Comparison of ENCODE assay signal across 10 mouse cellular contexts in the genomic region with DNA sequence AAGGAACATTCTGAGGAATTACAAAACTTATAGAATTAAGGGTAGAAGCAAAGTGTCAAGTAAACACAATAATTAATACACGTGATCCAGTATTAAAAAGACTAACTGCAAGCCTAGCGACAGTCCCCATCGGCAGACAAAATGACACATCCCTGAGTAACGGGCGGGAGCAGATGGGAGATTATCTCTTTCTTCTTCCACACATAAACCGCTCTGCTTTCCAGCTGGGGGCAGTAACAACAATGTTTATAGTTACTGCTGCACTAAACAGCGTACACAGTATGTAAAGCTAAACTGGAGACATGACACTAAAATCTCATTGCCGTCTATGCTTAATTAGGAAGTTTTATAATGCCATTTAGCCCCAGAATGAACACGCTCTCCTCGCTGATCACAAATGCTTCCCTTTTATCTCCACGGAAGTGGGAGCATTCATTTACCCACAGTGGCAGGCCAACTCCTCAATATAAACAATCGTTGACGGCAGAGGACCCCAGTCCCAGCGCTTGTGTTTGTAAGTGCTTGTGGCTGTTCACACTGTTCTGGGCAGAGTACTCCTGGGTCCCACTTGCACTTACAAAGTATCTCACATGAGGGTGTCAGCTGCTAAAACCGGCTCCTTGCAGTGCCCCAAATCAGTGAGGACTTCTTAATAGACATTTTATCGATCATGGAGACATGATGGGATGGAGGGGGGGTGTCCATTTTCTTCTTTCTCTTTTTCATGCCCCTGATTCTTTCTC. TPM values are rescaled to one million over a fixed set of nuclear protein-coding genes. Genes with fewer than 3 reads are reported as not detected.
DNase-seq lines count a peak whose midpoint lies in the region; ATAC-seq lines count a peak whose summit lies in the region.
"Had no signal": no experiment of that assay in that cellular context is flagged by ENCODE, and none has a peak within 500 bp of the region (broad histone marks: within the 10 kb centered on the region; RNA-seq: fewer than 3 reads in every experiment).

No protein-coding gene starts in this region.

- H3K4me2 ChIP-seq in forebrain, embryonic 12.5 days, result peak overlapping the region; percentile 17; the same call in 1 of the 2 replicates
- peak overlapping the region; percentile 23 for H3K4me2 ChIP-seq in midbrain, embryonic 13.5 days (replicated peaks)

- WGBS in forebrain, embryonic 12.5 days, result 33% methylated on average over 16 of the region's 16 CpGs
- 56% methylated on average over 16 of the region's 16 CpGs for WGBS in forebrain, embryonic 10.5 days
- 58% methylated on average over 16 of the region's 16 CpGs for WGBS in hindbrain, embryonic 10.5 days
- WGBS in midbrain, embryonic 13.5 days, result 24% methylated on average over 16 of the region's 16 CpGs

- 0 out of 2 replicates have a peak overlapping the region, but pooled peaks have one; percentile 25 for H3K9ac ChIP-seq in forebrain, embryonic 12.5 days
- H3K9ac ChIP-seq in midbrain, embryonic 13.5 days (replicated peaks), result peak overlapping the region; percentile 48

- ATAC-seq in forebrain, embryonic 12.5 days (ENCODE audit: low FRiP score), result no peak
- peak; percentile 38; the same call in 1 of the 2 replicates for ATAC-seq in midbrain, embryonic 13.5 days

- no peaks in the 10 kb centered on the region for H3K36me3 ChIP-seq in forebrain, embryonic 12.5 days (replicated peaks)
- H3K36me3 ChIP-seq in forebrain, embryonic 10.5 days (replicated peaks), result no peaks in the 10 kb centered on the region
- H3K36me3 ChIP-seq in hindbrain, embryonic 10.5 days, result no peaks in the 10 kb centered on the region
- H3K36me3 ChIP-seq in midbrain, embryonic 13.5 days, result no peaks in the 10 kb centered on the region

- no peaks in the 10 kb centered on the region for H3K9me3 ChIP-seq in forebrain, embryonic 12.5 days
- H3K9me3 ChIP-seq in forebrain, embryonic 10.5 days, result no peaks in the 10 kb centered on the region
- H3K9me3 ChIP-seq in hindbrain, embryonic 10.5 days, result no peaks in the 10 kb centered on the region
- no peaks in the 10 kb centered on the region for H3K9me3 ChIP-seq in midbrain, embryonic 13.5 days

- H3K4me3 ChIP-seq in forebrain, embryonic 12.5 days (replicated peaks), result no peak overlapping the region
- H3K4me3 ChIP-seq in forebrain, embryonic 10.5 days, result no peak overlapping the region
- H3K4me3 ChIP-seq in hindbrain, embryonic 10.5 days, result no peak overlapping the region
- no peak overlapping the region for H3K4me3 ChIP-seq in midbrain, embryonic 13.5 days (replicated peaks)

- DNase-seq in forebrain, embryonic 10.5 days (ENCODE audit: extremely low spot score, low spot score), result no peak
- peak; percentile 58 for DNase-seq in MN1 (ENCODE audit: low spot score)
- DNase-seq in hindbrain, embryonic 10.5 days (ENCODE audit: low spot score), result no peak
- DNase-seq in spleen, adult 18-20 months, result no peak
- no peak for DNase-seq in layer of hippocampus, adult 9-10 months (ENCODE audit: low spot score)
- DNase-seq in kidney, postnatal 4 days, result no peak
- DNase-seq: adrenal gland, postnatal 10 days had no signal

- peak overlapping the region; percentile 46; the same call in 1 of the 2 replicates for H3K27ac ChIP-seq in forebrain, embryonic 12.5 days
- no peak overlapping the region for H3K27ac ChIP-seq in forebrain, embryonic 10.5 days
- peak overlapping the region; percentile 76 for H3K27ac ChIP-seq in hindbrain, embryonic 10.5 days
- H3K27ac ChIP-seq in midbrain, embryonic 13.5 days, result peak overlapping the region; percentile 91

- H3K4me1 ChIP-seq in forebrain, embryonic 12.5 days, result peaks cover 63% of the 10 kb centered on the region
- H3K4me1 ChIP-seq in forebrain, embryonic 10.5 days, result peaks cover 69% of the 10 kb centered on the region
- peaks cover 54% of the 10 kb centered on the region for H3K4me1 ChIP-seq in hindbrain, embryonic 10.5 days (replicated peaks)
- H3K4me1 ChIP-seq in midbrain, embryonic 13.5 days (replicated peaks), result peaks cover 84% of the 10 kb centered on the region

- H3K27me3 ChIP-seq in forebrain, embryonic 12.5 days, result no peaks in the 10 kb centered on the region; the same call in 1 of the 2 replicates
- H3K27me3 ChIP-seq in forebrain, embryonic 10.5 days (ENCODE audit: poor library complexity, severe bottlenecking), result peaks cover 38% of the 10 kb centered on the region
- H3K27me3 ChIP-seq in hindbrain, embryonic 10.5 days (ENCODE audit: insufficient read depth, poor library complexity, severe bottlenecking), result no peaks in the 10 kb centered on the region
- H3K27me3 ChIP-seq in midbrain, embryonic 13.5 days, result no peaks in the 10 kb centered on the region

RNA-seq across cellular contexts. Expression of a gene that starts 51.9 kb away (rescaled TPM):
- not detected in 2 replicates for polyA plus RNA-seq in forebrain, embryonic 12.5 days (2016; fragmentation: Nextera tagmentation; extraction: Ambion mirVana)
- polyA plus RNA-seq in forebrain, embryonic 10.5 days (2016; fragmentation: Nextera tagmentation; extraction: Ambion mirVana), result not detected in 2 replicates
- not detected in 2 replicates for polyA plus RNA-seq in hindbrain, embryonic 10.5 days (2016; fragmentation: Nextera tagmentation; extraction: Ambion mirVana)
- not detected in 2 replicates for polyA plus RNA-seq in midbrain, embryonic 13.5 days (2015; fragmentation: Nextera tagmentation; extraction: Ambion mirVana)
- polyA plus RNA-seq: stomach, embryonic 14.5 days had no signal
